Mouse (Mus musculus) lung, adult 2 months (tissue): ENCODE data around the gene Acvr1. TPM values are rescaled to one million over a fixed set of nuclear protein-coding genes. Genes with fewer than 3 reads are reported as not detected.

Source experiments
- DNase-seq: peaks from one replicate; pipeline ENCODE4 v3.0.0; 2022
- H3K4me1 ChIP-seq: fragments of 200-500 bp; 2 replicates; pipeline ENCODE4 v1.6.1; 2011; ENCODE audit warnings: low read length; ENCODE audit not compliant: control insufficient read depth, insufficient read depth
- H3K4me3 ChIP-seq: fragments of 200-500 bp; replicated peaks from 2 replicates; pipeline ENCODE3; 2011; ENCODE audit warnings: low read depth, mild to moderate bottlenecking, control low read depth, low read length; ENCODE audit errors: extremely low read depth
- CTCF ChIP-seq: fragments of 200-500 bp; IDR thresholded peaks from 2 replicates; pipeline ENCODE4 v1.5.1; 2011; ENCODE audit warnings: mild to moderate bottlenecking, low read length, control low read depth; ENCODE audit not compliant: insufficient read depth
- POLR2A ChIP-seq: fragments of 200-500 bp; IDR thresholded peaks from 2 replicates; pipeline ENCODE4 v1.6.1; 2011; ENCODE audit warnings: low read depth, mild to moderate bottlenecking, control low read depth, low read length, borderline replicate concordance; ENCODE audit errors: extremely low read depth
- WGBS: fragments of 180-500 bp; shearing (Covaris S2); methylation state at CpG from one replicate; pipeline ENCODE4 v1.1.7; 2018; 5-methylcytosine and 5-hydroxymethylcytosine counted together
- polyA plus RNA-seq: library from polyadenylated mRNA; depleted of rRNA; stranded (reverse); fragments of >200 nt; gene quantifications from 2 replicates; pipeline ENCODE4 v1.2.3, GENCODE M21; 2012

Gene Acvr1
- polyA plus RNA-seq, 1 experiment, result 9.7 TPM

DNA sequence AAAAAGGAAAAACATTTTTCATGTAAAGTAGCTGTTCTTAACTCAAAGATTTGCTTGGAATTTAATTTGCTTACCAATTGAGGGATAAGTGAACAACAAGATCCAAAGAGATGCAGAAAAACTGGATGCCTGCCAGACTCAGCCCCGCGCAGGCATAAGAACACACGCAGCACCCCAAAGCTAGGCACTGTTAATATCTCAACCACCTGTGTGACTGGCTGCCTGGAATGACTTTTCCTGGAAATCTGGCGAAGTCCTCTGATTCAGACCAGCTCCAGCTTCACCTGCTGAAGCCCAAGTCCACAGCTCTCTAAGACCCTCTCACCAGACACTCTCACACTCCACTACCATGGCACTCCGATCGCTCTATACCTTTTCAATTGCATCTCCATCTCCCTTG is 42.6 kb downstream of the Acvr1 start:
- DNase-seq, result no peak
- Histone ChIP-seq H3K4me1 (peaks cover 2% of the 10 kb centered on the region), H3K4me3 (no peak overlapping the region)
- TF ChIP-seq POLR2A (no peak), CTCF (no peak)
- 89% methylated on average over 6 of the region's 6 CpGs for WGBS

DNA sequence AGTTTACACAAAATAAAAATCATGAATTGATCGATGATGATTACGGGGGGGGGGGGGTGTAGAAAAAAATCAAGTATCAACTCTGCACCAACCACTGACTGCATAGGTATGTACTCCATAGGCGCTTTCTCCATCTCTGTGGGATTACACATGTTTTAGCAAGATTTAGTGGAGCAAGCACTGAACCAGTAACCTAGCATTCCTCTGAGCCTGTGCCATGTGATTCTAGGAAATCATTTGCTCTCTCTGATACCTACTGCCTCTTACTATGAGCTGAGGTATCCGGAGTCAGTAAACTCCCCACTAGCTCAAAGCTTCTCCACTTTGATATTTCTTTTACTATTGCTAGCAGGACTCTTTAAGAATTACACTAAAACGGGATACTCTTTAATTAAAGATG is 43.1 kb downstream of the Acvr1 start:
- no peak for DNase-seq
- 86% methylated on average over 5 of the region's 5 CpGs for WGBS
- no peak overlapping the region for H3K4me3 ChIP-seq
- TF ChIP-seq CTCF, result no peak
- TF ChIP-seq POLR2A, result no peak
- H3K4me1 ChIP-seq, result no peaks in the 10 kb centered on the region; the same call in 1 of the 2 replicates

- Histone ChIP-seq H3K4me1 (no peaks in the 10 kb centered on the region; the same call in none of the 2 replicates), H3K4me3 (no peak overlapping the region)
- WGBS, result 69% methylated on average over 12 of the region's 12 CpGs
- TF ChIP-seq POLR2A (no peak), CTCF (no peak)
- no peak for DNase-seq
Observed at GRCm38 (mm10) chr2:58523097-58523496, 43.9 kb downstream of the Acvr1 start.

DNA sequence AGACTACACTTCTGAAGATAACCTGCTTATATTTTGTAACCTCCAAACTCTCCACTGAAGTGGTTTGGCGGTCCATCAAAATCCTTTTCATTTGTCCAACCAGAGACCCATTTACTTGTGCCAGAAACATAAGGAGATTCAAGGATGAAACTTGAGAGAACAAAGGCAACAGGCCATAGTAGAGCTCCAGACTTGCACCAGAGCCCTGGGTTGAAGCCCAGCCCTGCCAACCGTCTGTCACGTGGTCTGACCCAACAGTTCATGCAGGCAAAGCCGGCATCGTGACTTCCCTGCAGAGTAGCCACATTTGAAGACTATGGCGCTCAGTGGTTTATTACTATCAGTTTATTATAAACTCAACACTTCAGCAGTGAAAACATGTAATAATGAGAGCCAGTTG is 45.3 kb downstream of the Acvr1 start:
- DNase-seq, result no peak

GRCm38 (mm10) chr2:58520727-58521126 is 46.2 kb downstream of the Acvr1 start:
- 78% methylated on average over 9 of the region's 9 CpGs for WGBS
- H3K4me1 ChIP-seq, result peaks cover 4% of the 10 kb centered on the region
- TF ChIP-seq POLR2A, result no peak
- TF ChIP-seq CTCF, result no peak
- no peak for DNase-seq
- H3K4me3 ChIP-seq, result no peak overlapping the region

More for the DNA sequence above, 45.3 kb downstream of the Acvr1 start:
- 59% methylated on average over 6 of the region's 6 CpGs for WGBS
- TF ChIP-seq POLR2A (no peak), CTCF (no peak)
- Histone ChIP-seq H3K4me1 (peaks cover 4% of the 10 kb centered on the region), H3K4me3 (no peak overlapping the region)

DNA sequence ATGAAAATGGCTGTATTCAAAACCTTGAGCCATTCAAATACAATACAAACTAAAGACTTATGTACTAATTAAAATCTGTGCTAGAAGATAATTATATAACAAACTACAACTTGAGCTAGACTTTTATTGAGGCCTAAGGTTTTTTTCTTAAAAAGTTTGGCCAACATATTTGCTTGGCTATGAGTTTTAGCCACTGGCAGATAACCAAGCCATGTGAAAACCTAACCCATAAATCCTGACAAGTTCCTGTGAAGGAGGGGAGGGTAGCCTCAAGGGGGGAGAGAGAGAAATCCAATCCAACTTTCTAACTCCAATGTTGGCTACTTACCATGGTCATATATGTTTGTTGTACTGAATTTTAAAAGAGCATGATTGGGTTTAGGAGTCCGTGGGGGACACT is 48.4 kb downstream of the Acvr1 start:
- Histone ChIP-seq H3K4me1 (peaks cover 4% of the 10 kb centered on the region), H3K4me3 (no peak overlapping the region)
- 85% methylated on average over 1 of the region's 1 CpGs for WGBS
- no peak for TF ChIP-seq CTCF
- no peak for TF ChIP-seq POLR2A
- DNase-seq, result no peak

DNA sequence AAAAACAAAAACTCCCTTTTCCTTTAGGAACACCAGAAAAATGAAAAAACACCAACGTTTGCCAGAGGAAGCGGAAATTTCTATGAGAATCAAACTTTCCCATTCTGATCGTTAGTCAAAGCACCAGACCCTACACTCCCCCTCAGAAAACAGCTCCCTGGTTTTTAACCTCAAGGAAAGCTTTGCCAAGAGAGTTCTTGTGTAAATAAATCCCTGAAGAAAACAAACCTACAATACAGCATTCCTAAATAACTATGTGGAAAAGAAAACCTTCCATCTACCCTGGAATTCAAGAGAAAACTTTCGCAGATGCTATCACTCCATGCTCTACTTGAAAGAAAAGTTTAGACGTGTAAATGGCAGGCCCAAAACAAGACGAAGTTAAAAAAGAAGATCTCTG is 50.0 kb downstream of the Acvr1 start:
- WGBS, result 53% methylated on average over 6 of the region's 6 CpGs
- no peak for TF ChIP-seq POLR2A
- no peak for TF ChIP-seq CTCF
- peaks cover 8% of the 10 kb centered on the region for H3K4me1 ChIP-seq
- DNase-seq, result no peak
- no peak overlapping the region for H3K4me3 ChIP-seq

DNA sequence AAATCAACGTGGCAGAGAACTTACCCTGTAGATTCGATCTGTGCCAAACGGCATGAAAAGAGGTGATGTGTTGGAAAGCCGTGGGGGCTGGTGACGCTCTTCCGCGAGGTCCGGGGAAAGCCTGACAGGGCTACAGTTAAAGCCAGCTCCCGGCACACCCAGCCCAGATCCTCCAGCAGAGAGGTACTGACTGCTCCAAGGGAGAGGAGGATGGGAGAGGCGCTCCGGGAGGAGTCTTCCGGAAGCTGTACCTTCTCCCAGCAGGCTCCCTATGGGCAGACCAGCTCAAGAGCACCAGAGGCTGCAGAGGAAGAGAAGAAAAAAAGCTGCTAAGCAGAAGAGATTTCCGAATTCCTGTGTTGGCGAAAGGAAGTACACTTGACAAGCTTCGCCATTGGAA is 51.0 kb downstream of the Acvr1 start:
- 30% methylated on average over 15 of the region's 15 CpGs for WGBS
- TF ChIP-seq POLR2A (no peak), CTCF (no peak)
- Histone ChIP-seq H3K4me1 (peaks cover 8% of the 10 kb centered on the region), H3K4me3 (no peak overlapping the region)
- no peak for DNase-seq

DNA sequence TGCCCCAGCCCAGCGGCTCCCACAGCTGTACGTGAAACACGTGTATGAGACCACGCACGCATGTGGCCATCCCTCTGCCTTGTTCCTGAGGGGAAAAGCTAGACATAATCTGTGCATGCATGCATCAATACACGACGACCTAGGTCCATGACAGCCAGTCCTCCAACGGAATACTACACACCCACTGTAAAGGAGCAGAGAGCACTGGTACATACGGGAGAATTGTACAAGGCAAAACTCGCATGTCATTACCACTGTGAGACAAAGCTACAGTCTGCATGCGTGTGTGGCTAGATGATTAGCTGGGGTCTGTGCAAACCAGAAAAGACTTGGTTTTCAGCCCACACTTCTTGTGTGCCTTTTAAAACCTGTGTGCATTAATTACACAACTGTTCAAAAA is 52.5 kb downstream of the Acvr1 start:
- no peak for DNase-seq
- WGBS, result 96% methylated on average over 11 of the region's 11 CpGs
- Histone ChIP-seq H3K4me1 (peaks cover 13% of the 10 kb centered on the region), H3K4me3 (no peak overlapping the region)
- no peak for TF ChIP-seq CTCF
- no peak for TF ChIP-seq POLR2A

GRCm38 (mm10) chr2:58513212-58513611 is 53.7 kb downstream of the Acvr1 start:
- DNase-seq, result no peak
- no peak overlapping the region for H3K4me3 ChIP-seq
- TF ChIP-seq CTCF (no peak), POLR2A (no peak)
- 59% methylated on average over 3 of the region's 3 CpGs for WGBS
- H3K4me1 ChIP-seq, result peaks cover 13% of the 10 kb centered on the region; the same call in 1 of the 2 replicates
